Mouse (Mus musculus): ENCODE results near the gene Gm6176.
"Not testable (repeated sequence)": the region's sequence is repeated elsewhere in the genome, so short reads cannot be mapped to it uniquely, and the experiment has no call there.

Gm6176 gene

DNA sequence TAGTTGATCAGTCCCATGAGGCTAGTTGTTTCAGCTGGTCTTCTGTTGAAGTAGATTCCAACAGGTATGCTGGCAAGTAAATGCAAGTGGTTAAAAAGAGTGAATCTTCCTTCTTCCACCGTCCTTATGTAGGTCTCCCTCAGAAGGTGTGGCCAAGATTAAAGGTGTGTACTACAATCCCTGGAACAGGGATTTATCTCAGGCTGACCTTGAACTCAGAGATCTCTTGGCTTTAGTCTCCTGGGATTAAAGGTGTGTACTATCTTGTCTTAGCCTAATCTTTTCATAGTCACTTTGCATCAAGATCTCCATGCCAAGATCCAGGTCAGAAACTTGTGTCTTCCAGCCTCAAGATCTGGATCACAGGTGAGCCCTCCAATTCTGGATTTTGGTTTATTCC is at the start of gene Gm6176:
Gene Gm6176 (minus strand): TSS at position 101 of the 400 bp plus-strand sequence.
- DNase-seq, result not testable (repeated sequence)

DNA sequence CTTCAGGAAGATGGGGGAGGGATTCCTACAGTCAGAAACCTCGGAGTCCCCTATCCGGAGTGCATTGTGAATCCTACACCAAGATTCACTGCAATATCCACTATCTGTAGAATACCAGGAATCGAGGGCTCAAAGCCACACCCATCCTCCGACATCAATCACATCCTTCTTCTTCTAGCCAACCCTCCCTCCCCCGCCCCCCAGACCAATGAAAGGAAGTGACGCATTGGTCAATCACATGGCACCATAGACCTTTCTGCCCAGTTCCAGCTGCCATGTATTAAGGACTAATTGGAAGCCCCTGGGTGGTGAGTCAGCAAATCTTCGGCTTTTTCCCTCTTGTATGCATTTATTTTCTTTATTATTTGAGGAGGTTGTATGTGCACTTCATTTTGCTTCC is 12.7 kb upstream of the Gm6176 start, which contains the start of gene Vmn1r139:
Gene Vmn1r139 (plus strand): TSS at position 301 of the 400 bp plus-strand sequence.
- not testable (repeated sequence) for DNase-seq

- not testable (repeated sequence) for DNase-seq
Observed at GRCm38 (mm10) chr7:22028797-22029196, 27.3 kb downstream of the Gm6176 start, which contains the start of gene Vmn1r138. Gene Vmn1r138, minus strand, starts transcription at chr7:22028897.
